Mouse (Mus musculus): ENCODE measurements at regions not wholly inside any gene's neighbourhood (a gene's known extent, or its start where the extent isn't known, plus 50 kb on each side); places are given as distances from the start of the nearest gene placed in this dataset.

DNA sequence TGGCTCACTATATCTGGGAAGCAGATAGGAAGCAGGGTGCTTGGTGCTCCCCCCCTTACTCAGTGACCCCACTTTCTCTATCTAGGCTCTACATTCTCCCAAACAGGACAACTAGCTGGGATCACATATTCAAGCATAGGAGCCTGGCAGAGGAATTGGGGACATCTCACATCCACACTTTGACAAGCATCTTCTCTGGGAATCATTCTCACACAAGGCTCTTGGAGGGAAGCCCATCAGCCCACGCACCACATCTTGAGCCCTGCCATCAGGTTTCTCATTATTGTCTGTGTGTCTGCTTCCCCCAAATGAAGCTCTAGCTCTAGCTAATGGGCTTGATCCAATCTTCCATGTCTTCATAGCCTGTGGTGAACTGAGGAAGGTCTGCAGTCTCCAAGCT, 362.4 kb upstream of the Xylt1 start:
- H3K9me3 ChIP-seq (replicated peaks): no peaks in the 10 kb centered on the region
- no peaks in the 10 kb centered on the region for H3K36me3 ChIP-seq
- H3K4me3 ChIP-seq (replicated peaks): no peak overlapping the region
- H3K4me2 ChIP-seq (replicated peaks): no peak overlapping the region
- no peaks in the 10 kb centered on the region for H3K27me3 ChIP-seq
- 90% methylated on average over 1 of the region's 1 CpGs for WGBS
- no peaks in the 10 kb centered on the region for H3K4me1 ChIP-seq
- no peak overlapping the region for H3K27ac ChIP-seq (replicated peaks)
- ATAC-seq (ENCODE audit: insufficient number of reproducible peaks, low FRiP score, low TSS enrichment, low read depth): no peak
- H3K9ac ChIP-seq: no peak overlapping the region

DNA sequence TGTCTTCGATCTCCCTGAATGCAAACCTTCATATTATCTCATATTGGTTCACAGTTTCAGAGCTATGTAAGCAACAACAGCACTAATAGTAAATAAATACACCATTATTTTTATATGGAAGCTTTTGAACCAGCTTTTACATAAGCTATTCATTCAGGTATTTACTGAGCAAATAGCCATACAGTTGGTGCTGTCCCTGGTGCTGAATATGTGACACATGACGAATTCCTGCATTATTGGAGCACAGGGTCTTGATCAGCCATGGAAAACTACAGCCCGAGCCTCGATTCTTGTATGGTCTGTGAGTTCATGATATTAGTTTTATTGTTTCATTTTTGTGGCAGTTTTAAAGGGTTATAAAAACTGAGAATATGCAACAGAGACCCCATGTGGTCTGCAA, 359.1 kb upstream of the Xylt1 start:
- Histone ChIP-seq H3K9me3 (replicated peaks) (no peaks in the 10 kb centered on the region), H3K36me3 (no peaks in the 10 kb centered on the region), H3K27me3 (no peaks in the 10 kb centered on the region), H3K9ac (no peak overlapping the region), H3K4me1 (no peaks in the 10 kb centered on the region), H3K4me2 (replicated peaks) (no peak overlapping the region), H3K4me3 (replicated peaks) (no peak overlapping the region), H3K27ac (replicated peaks) (no peak overlapping the region)
- WGBS: 48% methylated on average over 4 of the region's 4 CpGs
- ATAC-seq (ENCODE audit: insufficient number of reproducible peaks, low FRiP score, low TSS enrichment, low read depth): no peak

DNA sequence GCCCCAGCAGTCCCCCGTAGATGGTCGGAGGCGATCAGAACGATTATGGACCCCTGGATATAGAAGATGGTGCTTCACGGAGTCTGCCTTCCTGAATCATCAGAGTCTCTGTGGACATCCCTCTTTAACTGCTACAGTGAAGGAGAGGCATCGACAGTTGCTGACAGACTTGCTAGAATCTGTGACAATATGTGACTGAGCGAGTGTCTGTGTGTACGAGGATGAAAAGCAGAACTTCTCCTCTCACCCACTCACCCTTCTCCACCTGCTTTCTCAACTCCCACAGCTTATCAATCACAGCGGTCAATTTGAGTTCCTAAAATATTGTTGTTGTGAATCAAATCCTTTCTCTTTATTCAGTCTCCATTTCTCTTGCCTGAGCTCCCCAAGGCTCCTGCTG, 335.9 kb upstream of the Xylt1 start:
- 88% methylated on average over 9 of the region's 9 CpGs for WGBS
- H3K27ac ChIP-seq (replicated peaks): no peak overlapping the region

DNA sequence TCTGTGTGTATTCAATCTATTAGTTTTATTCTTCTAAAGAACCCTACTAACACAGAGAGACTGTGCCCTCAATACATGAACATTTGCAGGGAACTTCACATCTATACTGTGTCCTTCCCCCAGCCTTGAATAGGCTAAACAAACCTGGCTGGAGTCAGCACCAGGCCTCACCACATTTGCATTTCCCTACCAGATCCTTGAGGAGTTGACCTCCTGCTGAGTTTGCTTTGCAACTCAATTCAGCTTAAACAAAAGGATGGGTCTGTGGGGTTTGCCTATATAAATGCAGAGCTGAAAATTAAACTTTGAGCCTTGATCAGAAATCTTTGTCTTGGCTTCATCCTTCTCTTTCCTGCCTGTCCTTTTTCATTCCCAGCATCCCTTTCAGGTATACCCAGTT, 331.5 kb upstream of the Xylt1 start:
- no peak for ATAC-seq (ENCODE audit: insufficient number of reproducible peaks, low FRiP score, low TSS enrichment, low read depth)
- H3K4me2 ChIP-seq (replicated peaks): no peak overlapping the region
- H3K27me3 ChIP-seq: no peaks in the 10 kb centered on the region
- no peak overlapping the region for H3K27ac ChIP-seq (replicated peaks)
- no peak overlapping the region for H3K4me3 ChIP-seq (replicated peaks)
- H3K9ac ChIP-seq: no peak overlapping the region
- no peaks in the 10 kb centered on the region for H3K9me3 ChIP-seq (replicated peaks)
- no peaks in the 10 kb centered on the region for H3K36me3 ChIP-seq
- H3K4me1 ChIP-seq: no peaks in the 10 kb centered on the region

More for the DNA sequence above, 335.9 kb upstream of the Xylt1 start:
- Histone ChIP-seq H3K27me3 (no peaks in the 10 kb centered on the region), H3K36me3 (no peaks in the 10 kb centered on the region), H3K4me1 (no peaks in the 10 kb centered on the region), H3K4me2 (replicated peaks) (no peak overlapping the region), H3K9ac (no peak overlapping the region), H3K9me3 (replicated peaks) (no peaks in the 10 kb centered on the region), H3K4me3 (replicated peaks) (no peak overlapping the region)
- ATAC-seq (ENCODE audit: insufficient number of reproducible peaks, low FRiP score, low TSS enrichment, low read depth): no peak

DNA sequence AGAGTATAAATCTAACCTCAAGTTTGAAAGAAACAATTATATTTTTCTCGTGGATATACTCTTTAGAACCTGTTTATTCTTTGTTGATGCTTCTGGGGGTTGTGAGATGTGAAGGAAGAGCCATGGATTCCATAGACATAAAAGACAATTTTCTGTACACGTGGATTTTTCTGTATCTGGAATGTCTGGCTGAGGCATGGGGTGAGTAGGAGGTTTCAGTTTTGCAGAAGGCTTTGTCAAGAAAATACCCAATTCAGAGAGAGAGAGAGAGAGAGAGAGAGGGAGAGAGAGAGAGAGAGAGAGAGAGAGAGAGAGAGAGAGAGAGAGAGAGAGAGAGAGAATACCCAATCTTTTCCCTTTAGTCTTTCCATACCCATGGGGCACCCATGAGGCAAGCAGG, 315.0 kb upstream of the Xylt1 start:
- H3K4me2 ChIP-seq (replicated peaks): no peak overlapping the region
- WGBS: 59% methylated on average over 2 of the region's 2 CpGs
- no peak overlapping the region for H3K9ac ChIP-seq
- no peaks in the 10 kb centered on the region for H3K27me3 ChIP-seq
- H3K36me3 ChIP-seq: no peaks in the 10 kb centered on the region
- H3K9me3 ChIP-seq (replicated peaks): no peaks in the 10 kb centered on the region
- H3K27ac ChIP-seq (replicated peaks): no peak overlapping the region
- no peak for ATAC-seq (ENCODE audit: insufficient number of reproducible peaks, low FRiP score, low TSS enrichment, low read depth)
- no peaks in the 10 kb centered on the region for H3K4me1 ChIP-seq
- no peak overlapping the region for H3K4me3 ChIP-seq (replicated peaks)

DNA sequence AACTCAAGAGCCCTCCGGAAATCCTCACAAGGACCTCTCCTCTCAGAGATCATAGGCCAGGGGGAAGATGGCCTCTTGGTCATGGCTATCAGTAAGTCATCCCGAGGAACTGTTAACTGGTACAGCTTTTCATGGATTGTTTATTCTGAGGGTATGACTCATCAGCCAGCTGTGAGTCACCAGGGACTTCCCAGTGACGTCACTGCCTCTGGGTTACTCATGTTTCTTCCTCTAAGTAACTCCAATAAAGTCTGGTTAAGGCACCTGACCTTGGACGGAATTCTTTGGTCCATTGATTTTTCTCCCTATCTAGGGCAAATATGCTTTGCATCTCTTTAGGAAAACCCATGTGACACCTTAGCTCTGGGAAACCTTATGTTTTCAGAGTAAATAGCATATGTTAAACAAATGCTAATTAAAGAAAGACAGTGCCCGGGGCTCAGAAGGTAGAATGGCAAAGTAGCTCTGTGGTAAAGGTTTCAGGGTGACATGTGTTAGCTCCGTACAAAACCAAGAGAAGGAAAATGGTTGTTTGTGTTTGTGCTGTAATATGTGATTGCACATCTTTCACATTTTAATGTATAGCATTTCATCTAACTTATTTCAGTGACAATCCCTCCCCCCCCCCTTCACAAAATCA, 289.7 kb upstream of the Xylt1 start:
- H3K27ac ChIP-seq (replicated peaks): no peak overlapping the region
- H3K4me3 ChIP-seq (replicated peaks): no peak overlapping the region
- no peak for ATAC-seq (ENCODE audit: insufficient number of reproducible peaks, low FRiP score, low TSS enrichment, low read depth)
- H3K36me3 ChIP-seq: no peaks in the 10 kb centered on the region
- WGBS: 38% methylated on average over 6 of the region's 6 CpGs
- H3K4me1 ChIP-seq: no peaks in the 10 kb centered on the region
- H3K9ac ChIP-seq: no peak overlapping the region
- no peaks in the 10 kb centered on the region for H3K9me3 ChIP-seq (replicated peaks)
- no peak overlapping the region for H3K4me2 ChIP-seq (replicated peaks)
- H3K27me3 ChIP-seq: no peaks in the 10 kb centered on the region

DNA sequence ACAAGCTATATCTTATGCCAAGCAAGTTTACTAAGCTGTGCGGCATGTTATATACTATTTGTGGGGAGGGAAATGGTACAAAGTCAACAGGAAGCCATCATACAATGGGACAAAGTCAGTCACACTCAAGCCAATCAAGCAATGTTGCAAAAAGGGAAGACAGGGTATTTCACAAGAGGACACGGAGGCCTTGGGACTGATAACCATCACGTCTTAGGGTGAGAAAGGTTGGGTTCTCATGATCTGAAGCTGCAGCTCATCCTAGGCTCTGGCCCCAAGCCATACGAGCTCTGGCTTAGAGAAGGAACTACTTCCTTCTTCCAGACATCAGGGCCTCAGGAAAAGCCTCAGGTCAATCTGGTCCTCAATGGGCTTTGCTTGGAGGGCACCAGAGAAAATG, 287.9 kb upstream of the Xylt1 start:
- Histone ChIP-seq H3K9me3 (replicated peaks) (no peaks in the 10 kb centered on the region), H3K4me3 (replicated peaks) (no peak overlapping the region), H3K27me3 (no peaks in the 10 kb centered on the region), H3K27ac (replicated peaks) (no peak overlapping the region), H3K4me1 (no peaks in the 10 kb centered on the region), H3K36me3 (no peaks in the 10 kb centered on the region), H3K4me2 (replicated peaks) (no peak overlapping the region), H3K9ac (no peak overlapping the region)
- no peak for ATAC-seq (ENCODE audit: insufficient number of reproducible peaks, low FRiP score, low TSS enrichment, low read depth)
- WGBS: 84% methylated on average over 4 of the region's 4 CpGs

DNA sequence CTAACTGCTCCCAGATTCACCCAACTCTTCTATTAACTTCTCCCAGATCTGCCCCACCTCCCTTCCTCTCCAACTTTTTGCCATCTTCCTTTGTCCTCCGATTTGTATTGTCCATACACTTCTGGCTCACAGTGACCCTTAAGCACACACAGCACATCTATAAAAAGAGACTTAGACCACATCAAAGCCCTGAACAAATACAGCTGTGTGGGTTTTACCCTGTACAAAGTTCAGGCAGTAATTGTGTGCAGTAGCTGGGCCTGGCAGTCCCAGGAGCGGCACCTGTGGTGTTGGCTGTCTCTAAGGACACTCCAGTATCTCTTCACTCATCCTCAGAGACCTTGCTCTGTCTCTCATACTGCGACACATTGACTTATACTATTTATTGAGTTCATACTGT, 283.2 kb upstream of the Xylt1 start:
- Histone ChIP-seq H3K9ac (no peak overlapping the region), H3K4me1 (no peaks in the 10 kb centered on the region), H3K4me3 (replicated peaks) (no peak overlapping the region), H3K36me3 (no peaks in the 10 kb centered on the region), H3K4me2 (replicated peaks) (no peak overlapping the region), H3K27ac (replicated peaks) (no peak overlapping the region), H3K27me3 (no peaks in the 10 kb centered on the region), H3K9me3 (replicated peaks) (no peaks in the 10 kb centered on the region)
- no peak for ATAC-seq (ENCODE audit: insufficient number of reproducible peaks, low FRiP score, low TSS enrichment, low read depth)
- 73% methylated on average over 3 of the region's 3 CpGs for WGBS

DNA sequence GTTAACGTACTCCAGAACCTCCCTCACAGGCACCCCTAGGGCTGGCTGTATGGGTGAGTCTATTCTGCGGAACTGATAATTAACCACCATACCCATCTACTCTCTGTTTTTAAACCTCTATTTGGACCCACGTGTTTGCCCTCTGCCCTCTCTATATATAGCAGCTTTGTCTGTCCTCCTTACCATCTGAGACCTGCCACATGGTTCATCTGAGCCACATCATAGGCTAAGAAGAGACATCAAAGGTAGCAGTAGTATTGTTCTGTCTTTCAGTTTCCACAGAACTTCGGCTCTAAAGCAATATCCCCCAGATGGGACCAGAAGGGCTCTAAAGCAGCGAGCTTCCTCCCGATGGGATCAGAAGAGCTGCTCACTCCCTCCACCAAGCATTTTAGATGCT, 281.7 kb upstream of the Xylt1 start:
- Histone ChIP-seq H3K27ac (replicated peaks) (no peak overlapping the region), H3K9me3 (replicated peaks) (no peaks in the 10 kb centered on the region), H3K4me1 (no peaks in the 10 kb centered on the region), H3K27me3 (no peaks in the 10 kb centered on the region), H3K36me3 (no peaks in the 10 kb centered on the region), H3K9ac (no peak overlapping the region), H3K4me3 (replicated peaks) (no peak overlapping the region), H3K4me2 (replicated peaks) (no peak overlapping the region)
- no peak for ATAC-seq (ENCODE audit: insufficient number of reproducible peaks, low FRiP score, low TSS enrichment, low read depth)
- 62% methylated on average over 6 of the region's 6 CpGs for WGBS

DNA sequence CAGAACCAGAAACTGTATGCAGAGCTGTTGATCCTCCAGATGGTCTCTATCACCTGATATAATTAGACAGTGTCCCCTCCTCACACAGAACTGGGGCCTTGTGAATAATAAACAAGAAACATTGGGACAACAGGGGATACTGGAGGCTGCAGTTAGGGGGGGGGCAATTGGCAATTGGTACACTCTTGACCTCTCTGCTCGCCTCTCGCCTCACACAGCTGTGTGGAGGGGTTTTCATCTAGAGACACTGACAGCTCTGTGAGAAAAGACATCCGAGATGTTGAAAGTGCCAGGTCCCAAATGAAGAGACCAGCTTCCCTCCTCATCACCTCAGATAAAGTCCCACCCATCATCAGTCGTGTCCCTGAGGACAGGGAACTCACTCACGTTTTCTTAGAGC, 277.7 kb upstream of the Xylt1 start:
- no peak overlapping the region for H3K4me3 ChIP-seq (replicated peaks)
- H3K4me1 ChIP-seq: no peaks in the 10 kb centered on the region
- no peak overlapping the region for H3K27ac ChIP-seq (replicated peaks)
- H3K9ac ChIP-seq: no peak overlapping the region
- H3K9me3 ChIP-seq (replicated peaks): no peaks in the 10 kb centered on the region
- no peak overlapping the region for H3K4me2 ChIP-seq (replicated peaks)
- no peaks in the 10 kb centered on the region for H3K36me3 ChIP-seq
- H3K27me3 ChIP-seq: no peaks in the 10 kb centered on the region
- 50% methylated on average over 5 of the region's 5 CpGs for WGBS
- ATAC-seq (ENCODE audit: insufficient number of reproducible peaks, low FRiP score, low TSS enrichment, low read depth): no peak

DNA sequence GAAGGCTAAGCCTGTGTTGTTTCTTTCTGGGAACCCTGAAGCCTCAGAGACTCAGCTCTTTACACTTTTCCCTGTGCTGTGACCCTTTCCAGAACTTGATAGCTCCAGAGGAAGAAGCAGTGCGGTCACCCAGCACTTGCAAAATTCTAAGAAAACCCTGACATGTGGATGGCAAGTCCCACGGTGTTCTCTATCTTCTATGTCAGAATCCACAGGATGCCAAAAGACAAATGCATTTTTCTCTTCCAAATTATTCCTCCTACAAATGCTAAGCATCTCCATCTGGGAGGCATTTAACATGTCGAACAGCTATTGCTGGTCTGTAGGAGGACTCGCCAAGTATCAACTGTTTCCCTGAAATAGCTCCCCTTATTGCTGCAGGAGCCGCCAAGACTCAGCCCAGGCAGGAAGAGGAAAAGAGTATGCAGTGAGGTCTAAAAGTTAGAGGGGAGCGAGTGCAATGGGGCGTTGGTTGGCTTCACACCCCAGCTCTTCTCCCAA, 274.0 kb upstream of the Xylt1 start:
- ATAC-seq (ENCODE audit: insufficient number of reproducible peaks, low FRiP score, low TSS enrichment, low read depth): 0 out of 2 replicates have a peak, but pooled peaks have one; percentile 15
- Histone ChIP-seq H3K4me2 (replicated peaks) (no peak overlapping the region), H3K4me1 (no peaks in the 10 kb centered on the region), H3K9ac (no peak overlapping the region), H3K36me3 (no peaks in the 10 kb centered on the region), H3K27me3 (no peaks in the 10 kb centered on the region), H3K4me3 (replicated peaks) (no peak overlapping the region), H3K27ac (replicated peaks) (no peak overlapping the region; the same call in 1 of the 2 replicates), H3K9me3 (replicated peaks) (no peaks in the 10 kb centered on the region)
- WGBS: 68% methylated on average over 7 of the region's 7 CpGs

DNA sequence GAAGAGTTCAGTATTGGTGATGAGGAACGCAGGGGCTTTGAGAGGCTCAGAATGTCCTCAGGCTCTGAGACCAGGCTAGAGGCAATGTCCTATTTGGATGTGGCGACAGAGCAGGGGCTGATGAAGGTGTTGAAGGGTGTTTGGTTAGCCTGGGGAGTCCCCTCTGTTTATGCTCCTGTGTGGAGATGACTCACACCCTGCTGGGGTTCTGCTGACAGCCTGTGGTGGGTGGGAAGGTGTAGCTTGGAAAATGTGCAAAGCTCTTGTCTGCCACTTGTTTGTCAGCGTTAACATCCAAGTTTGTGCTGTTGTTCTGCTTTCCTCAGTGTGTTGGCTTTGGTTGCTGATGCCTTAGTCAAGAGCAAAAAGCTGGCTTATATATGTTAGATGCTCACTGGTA, 272.4 kb upstream of the Xylt1 start:
- no peak overlapping the region for H3K4me2 ChIP-seq (replicated peaks)
- no peaks in the 10 kb centered on the region for H3K4me1 ChIP-seq
- H3K9me3 ChIP-seq (replicated peaks): no peaks in the 10 kb centered on the region
- no peaks in the 10 kb centered on the region for H3K36me3 ChIP-seq
- ATAC-seq (ENCODE audit: insufficient number of reproducible peaks, low FRiP score, low TSS enrichment, low read depth): no peak
- no peak overlapping the region for H3K27ac ChIP-seq (replicated peaks)
- 74% methylated on average over 3 of the region's 3 CpGs for WGBS
- no peak overlapping the region for H3K4me3 ChIP-seq (replicated peaks)
- H3K27me3 ChIP-seq: no peaks in the 10 kb centered on the region
- no peak overlapping the region for H3K9ac ChIP-seq

All from embryonic facial prominence, embryonic 15.5 days (tissue).